Mouse (Mus musculus) lung, adult 18-20 months (tissue): Measurements from ENCODE around the gene 1700028J19Rik.
"Not testable (repeated sequence)": the region's sequence is repeated elsewhere in the genome, so short reads cannot be mapped to it uniquely, and the experiment has no call there.

Experiments
- DNase-seq, 2 experiments: peaks; one replicate each; pipeline ENCODE4 v3.0.0; 2022; ENCODE audit warnings: mixed read lengths in 2 of 2

1700028J19Rik gene

DNA sequence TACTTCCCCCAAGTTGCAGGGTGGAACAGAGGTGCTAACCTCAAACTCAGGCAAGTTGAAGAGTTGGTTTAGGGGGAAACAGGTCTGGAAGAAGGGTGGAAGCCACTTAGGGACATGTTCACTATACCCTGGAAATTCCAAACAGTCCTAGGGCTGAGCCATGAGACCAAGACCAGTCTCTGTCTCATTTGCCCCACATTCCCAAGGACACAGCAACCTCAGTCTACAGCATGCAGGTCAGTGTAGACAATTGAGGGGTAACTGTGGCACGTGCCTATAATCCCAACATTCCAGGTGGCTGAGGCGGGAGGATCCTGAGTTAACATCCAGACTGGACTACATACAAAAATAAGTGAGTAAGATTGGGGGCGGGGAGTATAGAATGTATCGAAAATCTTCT is 2.8 kb upstream of the 1700028J19Rik start:
- no peak for DNase-seq

DNA sequence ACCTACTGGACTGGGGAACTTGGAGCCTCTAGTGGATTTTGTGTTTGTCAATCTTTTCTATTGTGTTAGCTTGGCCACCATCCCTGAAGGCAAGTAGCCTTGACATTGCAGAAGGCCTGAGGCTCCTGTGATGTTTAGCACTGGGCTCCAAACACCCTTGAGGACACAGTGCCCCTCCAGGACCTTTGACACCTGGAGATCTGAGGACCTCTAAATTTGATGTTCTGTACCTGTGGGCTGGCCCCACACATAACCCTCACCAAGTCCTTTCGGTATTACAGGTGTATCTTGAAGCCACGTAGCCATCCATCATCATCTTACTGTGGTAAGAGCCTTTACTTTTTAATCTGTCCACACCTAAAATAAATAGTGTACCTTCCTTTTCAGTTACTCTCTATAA is 1.5 kb upstream of the 1700028J19Rik start:
- DNase-seq = no peak

DNA sequence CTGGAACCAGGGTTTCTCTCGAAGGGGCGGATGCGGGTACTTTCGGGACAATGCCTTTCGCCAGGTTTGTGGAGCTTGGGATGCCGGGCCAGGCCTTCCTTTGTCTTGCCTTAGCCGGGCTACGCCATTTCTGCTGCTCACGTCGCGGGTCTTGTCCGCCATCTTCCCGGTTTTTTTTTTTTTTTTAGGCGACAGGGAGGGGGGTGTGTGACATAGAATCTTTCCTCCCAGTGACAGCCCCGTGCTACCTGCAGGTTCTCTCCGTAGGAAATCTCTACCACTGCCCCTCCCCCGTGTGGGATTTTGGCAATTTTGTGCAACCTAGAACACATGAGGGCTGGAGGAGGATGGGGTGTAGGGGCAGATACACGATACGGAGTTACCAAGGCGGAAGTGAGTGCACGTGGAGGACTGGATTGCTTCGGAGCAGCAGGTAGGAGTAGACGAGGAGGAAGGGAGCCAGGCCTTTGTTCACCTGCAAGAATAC is 532 bp upstream of the 1700028J19Rik start:
- DNase-seq = peak; percentile 39 to 44

DNA sequence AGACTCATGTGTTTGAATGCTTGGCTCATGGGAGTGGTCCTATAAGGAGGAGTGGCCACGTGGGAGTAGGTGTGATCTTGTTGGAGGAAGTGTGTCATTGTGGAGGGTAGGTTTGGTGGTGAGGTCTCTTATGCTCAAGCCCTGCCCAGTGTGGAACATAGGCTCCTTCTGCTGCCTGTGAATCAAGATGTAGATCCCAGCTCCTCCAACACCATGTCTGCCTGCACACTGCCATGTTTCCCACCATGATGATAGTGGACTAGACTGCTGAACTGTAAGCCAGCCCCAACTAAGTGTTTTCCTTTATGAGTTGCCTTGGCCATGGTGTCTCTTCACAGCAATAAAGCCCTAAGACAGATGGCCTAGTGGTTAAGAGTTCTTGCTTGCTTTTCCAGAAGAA is 2.4 kb downstream of the 1700028J19Rik start:
- no peak for DNase-seq

DNA sequence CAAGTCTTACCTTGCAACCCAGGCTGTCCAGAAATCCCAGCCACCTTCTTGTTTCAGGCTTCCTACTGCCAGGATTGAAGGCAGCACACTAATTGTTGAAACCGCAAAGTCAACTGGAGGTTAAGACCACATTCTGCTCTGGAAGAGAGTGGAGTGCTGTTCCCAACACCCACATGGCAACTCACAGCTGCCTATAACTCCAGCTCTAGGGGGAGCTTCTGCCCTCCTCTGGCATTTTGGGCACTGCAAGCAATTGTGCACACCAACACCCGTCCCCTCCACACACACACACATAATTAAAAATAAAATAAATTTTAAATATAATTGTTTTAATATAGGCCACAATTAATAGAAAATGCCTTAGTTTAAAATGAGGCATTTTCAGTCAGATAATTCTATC is 5.3 kb downstream of the 1700028J19Rik start:
- no peak for DNase-seq

DNA sequence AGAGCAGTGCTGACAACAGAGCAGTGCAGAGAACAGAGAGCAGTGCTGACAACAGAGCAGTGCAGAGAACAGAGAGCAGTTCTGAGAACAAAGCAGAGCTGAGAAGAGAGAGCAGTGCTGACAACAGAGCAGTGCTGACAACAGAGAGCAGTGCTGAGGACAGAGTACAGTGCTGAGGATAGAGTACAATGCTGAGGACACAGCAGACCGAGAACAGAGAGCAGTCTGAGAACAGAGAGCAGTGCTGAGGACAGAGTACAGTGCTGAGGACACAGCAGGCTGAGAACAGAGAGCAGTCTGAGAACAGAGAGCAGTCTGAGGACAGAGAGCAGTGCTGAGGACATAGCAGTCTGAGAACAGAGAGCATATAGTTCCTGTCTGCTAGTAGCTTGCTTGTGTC is 5.8 kb downstream of the 1700028J19Rik start:
- no peak for DNase-seq

DNA sequence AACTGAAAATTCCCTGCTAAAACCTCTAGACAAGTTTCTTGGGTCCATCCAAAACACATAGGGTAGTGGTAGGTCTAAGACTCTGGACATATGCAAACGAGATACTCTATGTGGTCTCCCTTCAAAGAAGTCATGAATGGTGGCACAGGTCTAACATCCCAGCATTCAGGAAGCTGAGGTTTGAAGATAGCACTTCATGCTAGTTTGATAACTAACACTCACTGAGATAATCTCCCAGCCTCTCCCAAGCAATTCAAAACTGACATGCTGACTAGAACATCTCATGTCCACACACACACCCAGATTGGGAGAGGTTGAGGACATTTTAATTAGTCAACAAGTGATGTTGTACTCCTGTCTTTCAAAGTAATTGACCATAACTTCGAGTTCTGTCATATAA is 6.6 kb downstream of the 1700028J19Rik start:
- DNase-seq = no peak

DNA sequence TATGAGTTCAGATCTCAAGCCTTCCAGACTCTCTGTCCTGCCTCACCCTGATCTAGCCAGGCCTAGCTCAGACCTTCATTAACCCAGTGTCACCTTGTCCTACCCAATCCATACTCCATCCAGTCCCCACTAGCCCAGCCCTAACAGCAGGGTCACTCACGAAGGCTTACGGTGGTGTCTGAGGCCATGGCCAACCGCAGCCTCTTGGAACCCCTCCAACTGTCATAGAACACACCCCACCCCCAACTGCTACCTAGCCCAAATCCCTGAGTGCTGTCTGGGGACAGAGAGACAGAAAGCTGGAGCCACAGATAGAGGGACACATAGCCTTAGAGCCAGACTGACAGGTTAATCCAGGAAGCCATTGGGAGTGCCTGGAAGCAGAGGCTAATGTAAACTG is 10.6 kb downstream of the 1700028J19Rik start, which contains the start of gene Gm36864:
Gene Gm36864 (plus strand): TSS at position 269 of the 400 bp plus-strand sequence.
- no peak for DNase-seq

DNA sequence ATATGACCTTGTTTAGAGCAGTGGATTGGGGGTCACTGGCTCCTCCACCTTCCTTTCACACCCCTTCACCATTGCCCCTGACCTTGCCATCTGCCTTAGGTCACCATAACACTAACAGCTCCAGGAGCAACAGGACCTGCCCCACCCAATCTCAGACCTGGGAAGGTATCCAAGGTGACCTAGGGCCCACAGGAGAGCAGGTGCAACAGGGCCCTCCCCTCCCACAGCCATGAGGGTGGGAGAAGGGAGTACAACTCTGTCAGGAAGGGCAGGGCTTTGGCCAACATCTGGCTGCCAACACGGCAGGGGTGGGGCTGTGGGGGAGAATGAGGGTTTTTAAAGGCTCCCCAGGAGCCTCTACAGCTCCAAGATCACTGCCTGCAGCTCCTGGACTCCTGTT is 21.4 kb downstream of the 1700028J19Rik start, which contains the start of gene Klk1:
Gene Klk1 (plus strand): TSS at position 285 of the 400 bp plus-strand sequence.
- DNase-seq = peak in 1 of 2 experiments; percentile 10

DNA sequence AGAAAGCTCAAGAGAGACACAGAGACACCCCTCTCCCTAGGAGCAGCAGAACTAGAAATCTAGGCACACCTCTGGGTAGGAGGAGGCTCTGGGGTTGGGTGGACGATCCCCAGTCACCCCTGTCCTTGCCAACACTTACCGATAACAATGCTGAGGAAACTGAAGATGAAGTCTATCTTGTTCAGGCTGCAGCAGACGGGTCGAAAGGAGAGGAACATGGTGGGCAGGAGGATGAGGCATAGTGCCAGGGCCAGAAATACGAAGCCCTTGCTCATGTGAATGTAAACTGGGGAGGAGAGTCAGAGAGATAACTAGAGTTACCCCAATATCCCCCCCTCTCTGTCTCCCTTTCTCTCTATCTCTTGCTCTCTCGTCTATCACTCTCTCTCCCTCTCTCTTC is 24.2 kb downstream of the 1700028J19Rik start:
- not testable (repeated sequence) for DNase-seq

DNA sequence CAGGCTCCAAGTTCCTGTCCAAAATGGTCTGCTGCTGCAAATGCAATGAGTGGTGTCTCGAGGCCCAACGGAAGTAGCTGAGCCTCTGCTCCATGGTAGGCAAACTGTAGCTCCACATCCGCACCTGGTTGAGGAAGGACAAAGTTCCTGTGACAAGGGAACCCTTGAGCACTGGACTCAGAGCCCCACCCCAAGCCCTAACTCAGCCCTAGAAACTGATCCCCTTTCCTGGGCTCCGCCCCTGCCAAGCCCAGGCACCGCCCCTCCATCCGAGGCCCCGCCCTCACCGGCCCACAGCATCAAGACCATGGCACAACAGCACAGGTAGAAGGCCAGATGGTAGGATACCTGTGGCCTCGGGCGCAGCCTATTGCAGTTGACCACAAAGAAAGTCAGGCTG is 24.9 kb downstream of the 1700028J19Rik start:
- not testable (repeated sequence) for DNase-seq

DNA sequence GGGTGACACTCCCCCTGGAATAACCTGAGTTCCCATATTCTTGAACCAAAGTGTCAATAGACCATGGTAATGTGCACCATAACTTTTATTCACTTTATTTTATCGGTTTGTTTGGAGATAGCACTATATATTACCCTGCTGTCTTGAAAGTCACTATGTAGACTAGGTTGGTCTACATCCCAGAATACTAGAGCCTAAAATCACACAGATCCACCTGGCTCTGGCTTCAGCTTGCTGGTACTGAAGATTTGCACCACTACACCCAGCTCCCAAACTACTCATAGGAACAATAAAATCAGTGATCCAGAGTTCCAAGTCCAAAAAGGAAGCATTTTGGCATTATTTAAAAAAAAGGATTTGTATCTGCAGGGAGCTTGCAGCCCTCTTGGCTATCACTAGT is 30.9 kb downstream of the 1700028J19Rik start, which contains the start of gene Klk1b5:
Gene Klk1b5 (plus strand): TSS at position 301 of the 400 bp plus-strand sequence.
- DNase-seq = no peak

DNA sequence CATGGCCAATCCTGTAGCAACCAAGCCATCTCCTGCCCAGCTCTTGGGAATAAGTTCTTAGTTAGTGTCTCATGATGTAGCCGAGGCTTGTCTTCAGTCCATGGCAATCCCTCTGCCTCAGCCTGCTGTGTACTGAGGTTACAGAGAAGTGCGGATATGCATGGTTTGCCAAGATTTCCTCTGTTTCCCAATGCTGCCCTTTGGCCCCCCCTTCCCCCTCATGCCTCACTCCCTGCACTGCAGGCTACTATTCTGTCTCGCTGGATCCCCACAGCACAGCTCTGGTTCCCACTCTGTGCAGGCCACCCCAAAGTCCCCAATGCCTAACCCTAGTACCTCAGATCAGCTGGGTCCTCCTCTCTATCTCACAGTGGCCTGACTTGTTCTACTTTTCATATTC is 38.2 kb downstream of the 1700028J19Rik start:
- DNase-seq = no peak

DNA sequence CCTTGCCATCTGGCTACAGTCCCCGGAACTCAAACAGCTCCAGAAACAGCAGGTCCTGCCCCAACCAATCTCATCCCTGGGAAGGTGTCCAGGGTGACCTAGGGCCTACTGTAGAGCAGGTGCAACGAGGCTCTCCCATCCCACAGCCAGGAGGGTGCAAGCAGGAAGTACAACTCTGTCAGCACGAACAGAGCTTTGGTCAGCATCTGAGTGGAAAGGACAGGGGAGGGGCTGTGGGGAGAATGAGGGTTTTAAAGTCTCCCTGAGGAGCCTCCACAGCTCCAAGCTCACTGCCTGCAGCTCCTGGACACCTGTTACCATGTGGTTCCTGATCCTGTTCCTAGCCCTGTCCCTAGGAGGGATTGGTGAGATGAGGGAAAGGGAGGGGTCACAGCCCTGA is 39.4 kb downstream of the 1700028J19Rik start, which contains the start of gene Klk1b4:
Gene Klk1b4 (plus strand): TSS at position 301 of the 400 bp plus-strand sequence.
- not testable (repeated sequence) for DNase-seq

DNA sequence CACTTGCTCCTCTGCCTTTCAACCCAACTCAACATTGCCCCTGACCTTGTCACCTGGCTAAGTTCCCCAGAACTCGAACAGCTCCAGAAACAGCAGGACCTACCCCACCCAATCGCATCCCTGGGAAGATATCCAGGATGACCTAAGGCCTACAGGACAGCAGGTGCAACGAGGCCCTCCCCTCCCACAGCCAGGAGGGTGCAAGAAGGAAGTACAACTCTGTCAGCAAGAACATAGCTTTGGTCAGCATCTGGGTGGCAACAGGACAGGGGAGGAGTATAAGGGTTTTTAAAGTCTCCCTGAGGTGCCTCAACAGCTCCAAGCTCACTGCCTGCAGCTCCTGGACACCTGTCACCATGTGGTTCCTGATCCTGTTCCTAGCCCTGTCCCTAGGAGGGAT is 48.6 kb downstream of the 1700028J19Rik start, which contains the start of gene Klk1b3:
Gene Klk1b3 (plus strand): TSS at position 301 of the 400 bp plus-strand sequence.
- DNase-seq = no peak

DNA sequence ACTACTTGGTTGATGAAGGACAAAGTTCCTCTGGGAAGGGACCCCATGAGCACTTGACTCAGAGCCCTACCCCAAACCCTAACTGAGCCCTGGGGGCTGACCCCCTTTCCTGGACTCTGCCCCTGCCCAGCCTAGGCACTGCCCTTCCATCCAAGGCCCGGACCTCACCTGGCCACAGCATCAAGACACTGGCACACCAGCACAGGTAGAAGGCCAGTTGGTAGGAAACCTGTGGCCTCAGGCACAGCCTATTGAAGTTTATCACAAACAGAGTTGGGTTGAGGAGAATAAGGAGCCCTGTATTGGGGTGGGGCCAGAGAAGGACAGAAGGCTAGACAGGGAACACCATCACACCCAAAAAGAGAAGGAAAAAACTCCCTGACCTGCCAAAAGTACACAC is 53.0 kb downstream of the 1700028J19Rik start:
- DNase-seq = not testable (repeated sequence)

DNA sequence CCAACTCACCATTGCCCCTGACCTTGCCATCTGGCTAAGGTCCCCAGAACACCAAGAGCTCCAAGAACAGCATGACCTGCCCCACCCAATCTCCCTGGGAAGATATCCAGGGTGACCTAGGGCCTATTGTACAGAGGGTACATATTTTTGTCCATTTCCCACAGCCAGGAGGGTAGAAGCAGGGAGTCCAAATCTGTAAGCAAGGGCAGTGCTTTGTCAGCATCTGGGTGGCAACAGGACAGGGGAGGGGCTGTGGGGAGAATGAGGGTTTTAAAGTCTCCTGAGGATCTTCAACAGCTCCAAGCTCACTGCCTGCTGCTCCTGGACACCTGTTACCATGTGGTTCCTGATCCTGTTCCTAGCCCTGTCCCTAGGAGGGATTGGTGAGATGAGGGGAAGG is 58.6 kb downstream of the 1700028J19Rik start, which contains the start of gene Klk1b24:
Gene Klk1b24 (plus strand): TSS at position 301 of the 400 bp plus-strand sequence.
- DNase-seq = not testable (repeated sequence)

DNA sequence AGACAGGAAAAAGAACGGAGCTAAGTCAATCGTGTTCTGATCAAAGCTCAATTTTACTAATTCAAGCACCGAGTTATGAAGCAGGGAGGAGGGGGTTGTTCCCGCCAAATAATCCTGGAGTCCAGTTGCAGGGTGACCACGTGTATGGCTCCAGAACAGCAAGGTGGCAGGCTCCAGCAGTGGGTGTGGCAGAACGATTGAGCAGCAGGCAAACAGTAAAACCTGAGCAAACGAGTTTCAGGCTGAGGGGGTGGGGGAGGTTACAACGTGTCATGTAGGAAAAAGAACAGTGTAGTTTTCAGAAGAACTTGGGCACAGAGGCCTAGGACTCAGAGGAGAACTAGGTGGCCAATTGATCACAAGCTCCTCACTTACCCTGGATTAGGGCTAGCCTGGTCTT is 60.0 kb downstream of the 1700028J19Rik start:
- DNase-seq = peak in 1 of 2 experiments; percentile 15
